10 mouse cellular contexts compared by ENCODE assay signal in the genomic region with DNA sequence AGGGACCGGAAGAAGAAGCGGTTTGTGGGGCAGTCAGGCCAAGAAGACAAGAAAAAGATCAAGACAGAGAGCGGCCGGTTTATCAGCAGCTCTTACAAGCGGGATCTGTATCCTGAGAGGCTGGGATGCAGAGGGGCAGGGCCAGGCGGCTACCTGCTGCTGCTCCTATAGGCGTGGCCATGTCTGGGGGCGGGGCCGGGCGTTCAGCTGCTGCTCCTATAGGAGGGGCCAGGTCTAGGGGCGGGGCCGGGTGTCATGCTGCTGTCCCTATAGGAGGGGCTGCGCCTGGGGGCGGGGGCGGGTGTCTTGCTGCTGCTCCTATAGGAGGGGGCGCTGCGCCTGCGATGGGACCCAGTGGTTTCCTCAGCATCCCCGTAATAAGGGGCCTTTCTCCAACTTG. TPM values are rescaled to one million over a fixed set of nuclear protein-coding genes. Genes with fewer than 3 reads are reported as not detected.
DNase-seq lines count a peak whose midpoint lies in the region; ATAC-seq and TF ChIP-seq lines count a peak whose summit lies in the region.
"Had no signal": no experiment of that assay in that cellular context is flagged by ENCODE, and none has a peak within 500 bp of the region (broad histone marks: within the 10 kb centered on the region; RNA-seq: fewer than 3 reads in every experiment).

No protein-coding gene starts in this region.

- no peaks in the 10 kb centered on the region for H3K27me3 ChIP-seq in thymus, adult 2 months (ENCODE audit: control insufficient read depth, insufficient read depth, low read length)
- peaks cover 18% of the 10 kb centered on the region for H3K27me3 ChIP-seq in liver, embryonic 11.5 days (replicated peaks; ENCODE audit: control insufficient read depth, insufficient read depth, low read length)

- no peak overlapping the region for H3K4me3 ChIP-seq in thymus, adult 2 months (ENCODE audit: control insufficient read depth, insufficient read depth, low read length)
- no peak overlapping the region for H3K4me3 ChIP-seq in liver, embryonic 11.5 days (ENCODE audit: low read depth, low read length)
- H3K4me3 ChIP-seq: gastrocnemius, adult 2 months had no signal

- H3K36me3 ChIP-seq in thymus, adult 2 months (ENCODE audit: control insufficient read depth, insufficient read depth, low read length) = peaks cover 43% of the 10 kb centered on the region
- peaks cover 43% of the 10 kb centered on the region for H3K36me3 ChIP-seq in liver, embryonic 11.5 days (ENCODE audit: control insufficient read depth, insufficient read depth, low read length)

- no peak for TF ChIP-seq CTCF in thymus, adult 2 months (IDR thresholded peaks at IDR 0.05; ENCODE audit: borderline replicate concordance, control insufficient read depth, extremely low read depth, insufficient read depth, low read length, poor library complexity)

- no peaks in the 10 kb centered on the region for H3K9me3 ChIP-seq in liver, embryonic 11.5 days (ENCODE audit: control insufficient read depth, low read length)

- 87% methylated on average over 19 of the region's 19 CpGs for WGBS in thymus, adult 2 months
- 55% methylated on average over 19 of the region's 19 CpGs for WGBS in liver, embryonic 11.5 days

- H3K9ac ChIP-seq in liver, embryonic 11.5 days (ENCODE audit: low read depth, low read length) = no peak overlapping the region

- H3K27ac ChIP-seq in thymus, adult 2 months (ENCODE audit: control insufficient read depth, insufficient read depth, low read length) = no peak overlapping the region
- no peak overlapping the region for H3K27ac ChIP-seq in liver, embryonic 11.5 days (ENCODE audit: low read depth, low read length)
- H3K27ac ChIP-seq: gastrocnemius, adult 2 months had no signal

- H3K4me1 ChIP-seq in thymus, adult 2 months (replicated peaks; ENCODE audit: control insufficient read depth, insufficient read depth, low read length) = peaks cover 60% of the 10 kb centered on the region
- H3K4me1 ChIP-seq in liver, embryonic 11.5 days (replicated peaks; ENCODE audit: control insufficient read depth, insufficient read depth, low read length) = 0 out of 2 replicates have a peak, but pooled peaks cover 2% of the 10 kb centered on the region

- TF ChIP-seq POLR2A in thymus, adult 2 months (IDR thresholded peaks at IDR 0.05; ENCODE audit: control insufficient read depth, extremely low read depth, insufficient read depth, low read length, poor library complexity) = no peak

- H3K4me2 ChIP-seq in liver, embryonic 11.5 days = no peak overlapping the region

- peak; percentile 19 to 46 for DNase-seq in cerebellum, postnatal 25 days
- DNase-seq in cerebellum, adult 11-12 months = no peak
- DNase-seq in thymus, postnatal 0 days (ENCODE audit: low spot score) = peak; percentile 47
- DNase-seq in thymus, adult 2 months = no peak
- DNase-seq in liver, embryonic 11.5 days (ENCODE audit: low spot score) = peak; percentile 59
- peak; percentile 87 for DNase-seq in testis, postnatal 14 days (ENCODE audit: low spot score)
- DNase-seq: gastrocnemius, adult 2 months had no signal

- ATAC-seq in liver, embryonic 11.5 days (replicated peaks; ENCODE audit: low FRiP score) = peak; percentile 71
- no peak for ATAC-seq in monocyte, adult 5-6 weeks (replicated peaks; ENCODE audit: insufficient number of reproducible peaks, low FRiP score, low TSS enrichment, poor library complexity, severe bottlenecking)
- ATAC-seq in megakaryocyte, adult 5-6 weeks (ENCODE audit: poor library complexity, severe bottlenecking) = no peak

RNA-seq across cellular contexts. Expression of a gene that starts 7.6 kb away (rescaled TPM):
- 0.23 and 0.30 TPM in 2 replicates for polyA plus RNA-seq in thymus, postnatal 0 days (2015; fragmentation: Nextera tagmentation; extraction: Ambion mirVana)
- polyA plus RNA-seq in thymus, adult 2 months (2012; rRNA removed) = 0.15 and 0.33 TPM in 2 replicates
- polyA plus RNA-seq in liver, embryonic 11.5 days (2014; fragmentation: Nextera tagmentation; extraction: Ambion mirVana) = not detected in 2 replicates
- total RNA-seq in monocyte, adult 5-6 weeks (2017) = not detected in 3 replicates
- total RNA-seq in megakaryocyte, adult 5-6 weeks (2015) = not detected in 2 replicates
- not detected in 2 replicates for total RNA-seq in megakaryocyte, adult 5-6 weeks (2017)
- total RNA-seq: gastrocnemius, adult 2 months had no signal
- polyA plus RNA-seq: C2C12 had no signal

RNA-seq across cellular contexts. Expression of a gene that starts 13.9 kb away (rescaled TPM):
- polyA plus RNA-seq in thymus, postnatal 0 days (2015; fragmentation: Nextera tagmentation; extraction: Ambion mirVana) = 106 and 108 TPM in 2 replicates
- polyA plus RNA-seq in thymus, adult 2 months (2012; rRNA removed) = 429 and 448 TPM in 2 replicates
- polyA plus RNA-seq in liver, embryonic 11.5 days (2014; fragmentation: Nextera tagmentation; extraction: Ambion mirVana) = 46.7 and 47.0 TPM in 2 replicates
- total RNA-seq in monocyte, adult 5-6 weeks (2017) = 42.2 to 59.5 TPM (median 55.9 TPM) in 3 replicates
- total RNA-seq in megakaryocyte, adult 5-6 weeks (2015) = 7.7 and 7.9 TPM in 2 replicates
- total RNA-seq in megakaryocyte, adult 5-6 weeks (2017) = 21.3 and 22.6 TPM in 2 replicates

RNA-seq across cellular contexts. Expression of a gene that starts 14.0 kb away (rescaled TPM):
- 10.7 TPM in 2 replicates for polyA plus RNA-seq in thymus, postnatal 0 days (2015; fragmentation: Nextera tagmentation; extraction: Ambion mirVana)
- polyA plus RNA-seq in thymus, adult 2 months (2012; rRNA removed) = 18.8 and 20.6 TPM in 2 replicates
- polyA plus RNA-seq in liver, embryonic 11.5 days (2014; fragmentation: Nextera tagmentation; extraction: Ambion mirVana) = 9.0 and 13.1 TPM in 2 replicates
- 0.43 to 4.0 TPM (median 1.1 TPM) in 3 replicates for total RNA-seq in monocyte, adult 5-6 weeks (2017)
- 1.5 and 3.0 TPM in 2 replicates for total RNA-seq in megakaryocyte, adult 5-6 weeks (2015)
- total RNA-seq in megakaryocyte, adult 5-6 weeks (2017) = 2.2 and 3.2 TPM in 2 replicates

RNA-seq across cellular contexts. Expression of a gene that starts 22.2 kb away (rescaled TPM):
- 11.4 and 11.8 TPM in 2 replicates for polyA plus RNA-seq in thymus, postnatal 0 days (2015; fragmentation: Nextera tagmentation; extraction: Ambion mirVana)
- polyA plus RNA-seq in thymus, adult 2 months (2012; rRNA removed) = 27.7 and 28.0 TPM in 2 replicates
- 0.25 and 0.32 TPM in 2 replicates for polyA plus RNA-seq in liver, embryonic 11.5 days (2014; fragmentation: Nextera tagmentation; extraction: Ambion mirVana)
- 0.48 to 0.49 TPM in 2 of 3 replicates, not detected in the other for total RNA-seq in monocyte, adult 5-6 weeks (2017)
- total RNA-seq in megakaryocyte, adult 5-6 weeks (2015) = 0.05 TPM in 1 of 2 replicates, not detected in the other
- total RNA-seq in megakaryocyte, adult 5-6 weeks (2017) = not detected in 2 replicates
- total RNA-seq: gastrocnemius, adult 2 months had no signal
- polyA plus RNA-seq: C2C12 had no signal

RNA-seq across cellular contexts. Expression of a gene that starts 37.6 kb away (rescaled TPM):
- polyA plus RNA-seq in thymus, postnatal 0 days (2015; fragmentation: Nextera tagmentation; extraction: Ambion mirVana) = 1.5 and 1.7 TPM in 2 replicates
- 2.8 and 3.0 TPM in 2 replicates for polyA plus RNA-seq in thymus, adult 2 months (2012; rRNA removed)
- 1.3 and 1.5 TPM in 2 replicates for polyA plus RNA-seq in liver, embryonic 11.5 days (2014; fragmentation: Nextera tagmentation; extraction: Ambion mirVana)
- 0.57 TPM in 1 of 3 replicates, not detected in the others for total RNA-seq in monocyte, adult 5-6 weeks (2017)
- 0.18 and 0.98 TPM in 2 replicates for total RNA-seq in megakaryocyte, adult 5-6 weeks (2015)
- total RNA-seq in megakaryocyte, adult 5-6 weeks (2017) = 0.11 and 0.45 TPM in 2 replicates
- total RNA-seq: gastrocnemius, adult 2 months had no signal

Comparison
In these comparisons a context has a peak if more than half of its experiments do, and no peak if none do; other contexts are left out.
1. DNase-seq: peak in cerebellum, postnatal 25 days (2 of 2), thymus, postnatal 0 days (single experiment), liver, embryonic 11.5 days (single experiment) and testis, postnatal 14 days (single experiment); none in cerebellum, adult 11-12 months (single experiment) and thymus, adult 2 months (single experiment).